Mouse (Mus musculus): ENCODE measurements around the gene Rhobtb3. TPM values are rescaled to one million over a fixed set of nuclear protein-coding genes. Genes with fewer than 3 reads are reported as not detected.
A peak's percentile ranks its signal among the peaks of the same experiment; 100 is the strongest.
"Not testable (repeated sequence)": the region's sequence is repeated elsewhere in the genome, so short reads cannot be mapped to it uniquely, and the experiment has no call there.

The Rhobtb3 gene
- polyA plus RNA-seq, 1 experiment, result 11.0 TPM

DNA sequence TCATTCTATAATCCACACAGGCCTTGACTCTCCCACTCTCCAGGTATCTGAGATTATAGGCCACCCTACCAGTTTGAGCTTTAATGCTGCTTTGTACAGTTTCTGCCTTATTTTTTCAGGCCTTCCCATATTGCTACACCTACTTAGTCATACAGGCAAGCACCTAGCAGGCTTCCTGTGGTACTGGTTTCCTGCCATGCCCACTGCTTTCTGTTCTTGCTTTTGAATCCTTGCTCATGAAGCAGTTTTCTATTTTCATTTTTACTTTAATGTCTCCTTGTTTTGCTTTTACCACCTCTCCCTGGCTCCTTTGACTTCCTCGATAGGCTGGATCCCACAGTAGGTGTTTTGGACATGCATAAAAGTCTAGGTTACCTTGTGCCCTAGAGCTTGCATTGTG is 118.3 kb downstream of the Rhobtb3 start:
- peaks cover 6% of the 10 kb centered on the region; the same call in 1 of the 2 replicates for H3K4me1 ChIP-seq (ENCODE audit: control insufficient read depth, insufficient read depth, low read length)
- no peak for TF ChIP-seq CTCF (IDR thresholded peaks at IDR 0.05; ENCODE audit: control insufficient read depth, insufficient read depth, low read length)
- TF ChIP-seq POLR2A (IDR thresholded peaks at IDR 0.05; ENCODE audit: borderline replicate concordance, control insufficient read depth, low read depth, low read length), result no peak
- H3K27ac ChIP-seq (ENCODE audit: control insufficient read depth, insufficient read depth, low read depth, low read length, poor library complexity), result peak overlapping the region; percentile 71; the same call in 1 of the 2 replicates
- no peak overlapping the region for H3K4me3 ChIP-seq (replicated peaks; ENCODE audit: control insufficient read depth, low read depth, low read length)
- WGBS, result 24% methylated on average over 1 of the region's 1 CpGs

DNA sequence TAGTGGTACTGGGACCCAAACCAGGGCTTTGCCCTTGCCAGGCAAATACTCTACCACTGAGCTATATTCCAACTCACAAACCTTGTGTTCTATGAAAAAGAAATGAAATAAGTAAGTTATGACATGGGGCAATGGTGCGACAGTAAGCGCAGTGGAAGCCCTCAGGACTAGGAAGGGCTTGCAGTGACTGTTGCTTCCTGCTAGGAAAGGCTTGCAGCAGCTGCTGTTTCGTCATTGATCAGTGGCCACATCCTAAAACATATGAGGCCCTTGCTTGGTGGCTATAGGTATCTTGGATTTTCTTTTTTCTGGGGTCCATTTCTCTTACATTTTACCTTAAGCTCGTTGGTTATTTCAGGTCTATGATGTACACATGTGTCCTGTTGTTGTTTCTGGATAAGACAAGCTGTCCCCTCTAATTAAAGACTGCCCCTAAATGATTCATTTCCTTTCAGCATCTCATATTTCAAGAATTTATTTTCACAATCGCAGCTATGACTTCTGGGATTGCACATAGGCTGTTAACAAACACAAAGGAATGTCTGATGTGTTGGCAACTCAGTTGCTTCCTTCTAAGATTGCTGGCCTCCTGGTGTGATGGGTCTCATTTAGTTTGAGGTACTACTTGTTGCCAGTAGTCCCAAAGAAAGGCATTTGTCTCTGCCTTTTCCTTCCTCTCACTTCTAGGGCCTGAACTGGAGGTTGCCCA is 119.0 kb downstream of the Rhobtb3 start:
- Histone ChIP-seq H3K27ac (ENCODE audit: control insufficient read depth, insufficient read depth, low read depth, low read length, poor library complexity) (peak overlapping the region; percentile 71; the same call in 1 of the 2 replicates), H3K4me3 (replicated peaks; ENCODE audit: control insufficient read depth, low read depth, low read length) (no peak overlapping the region), H3K4me1 (ENCODE audit: control insufficient read depth, insufficient read depth, low read length) (peaks cover 6% of the 10 kb centered on the region; the same call in 1 of the 2 replicates)
- WGBS, result 29% methylated on average over 5 of the region's 5 CpGs
- TF ChIP-seq POLR2A (IDR thresholded peaks at IDR 0.05; ENCODE audit: borderline replicate concordance, control insufficient read depth, low read depth, low read length), result no peak
- TF ChIP-seq CTCF (IDR thresholded peaks at IDR 0.05; ENCODE audit: control insufficient read depth, insufficient read depth, low read length), result no peak

DNA sequence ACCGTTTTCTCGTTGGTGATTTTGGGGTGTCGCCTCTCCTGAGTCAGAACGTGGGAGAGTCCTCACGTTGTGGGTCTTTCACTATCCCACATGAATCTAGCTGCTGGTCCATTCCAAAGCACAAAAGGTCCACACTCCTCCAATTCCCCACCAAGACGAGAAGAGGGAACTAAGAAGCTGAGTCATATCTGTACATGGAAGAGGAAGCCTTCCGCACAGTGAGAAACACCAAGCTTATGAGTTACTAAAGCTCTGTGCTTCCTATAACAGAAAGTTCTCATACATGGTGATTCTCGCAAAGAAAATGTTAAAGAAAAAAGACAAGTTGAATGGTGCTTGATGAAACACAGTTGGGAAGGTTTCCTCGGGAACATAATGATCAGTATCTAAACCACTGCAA is 120.5 kb downstream of the Rhobtb3 start:
- no peak overlapping the region for H3K4me3 ChIP-seq (replicated peaks; ENCODE audit: control insufficient read depth, low read depth, low read length)
- peak overlapping the region; percentile 86; the same call in 1 of the 2 replicates for H3K27ac ChIP-seq (ENCODE audit: control insufficient read depth, insufficient read depth, low read depth, low read length, poor library complexity)
- WGBS, result 65% methylated on average over 9 of the region's 9 CpGs
- H3K4me1 ChIP-seq (ENCODE audit: control insufficient read depth, insufficient read depth, low read length), result peaks cover 6% of the 10 kb centered on the region; the same call in 1 of the 2 replicates
- TF ChIP-seq POLR2A (IDR thresholded peaks at IDR 0.05; ENCODE audit: borderline replicate concordance, control insufficient read depth, low read depth, low read length) (no peak), CTCF (IDR thresholded peaks at IDR 0.05; ENCODE audit: control insufficient read depth, insufficient read depth, low read length) (no peak)

DNA sequence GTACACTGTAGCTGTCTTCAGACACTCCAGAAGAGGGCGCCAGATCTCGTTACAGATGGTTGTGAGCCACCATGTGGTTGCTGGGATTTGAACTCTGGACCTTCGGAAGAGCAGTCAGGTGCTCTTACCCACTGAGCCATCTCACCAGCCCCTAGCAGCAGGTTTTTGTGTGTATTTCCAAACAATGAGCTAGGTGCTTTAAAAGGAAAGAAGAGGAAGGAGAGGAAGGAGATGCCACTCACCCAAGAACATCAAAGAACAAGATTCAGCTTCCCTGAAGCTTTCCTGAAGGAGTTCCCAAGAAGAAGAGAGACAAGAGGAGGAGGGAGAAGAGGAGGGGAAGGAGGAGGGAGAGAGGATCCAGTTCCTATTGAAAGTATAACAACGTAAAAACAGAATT is 121.4 kb downstream of the Rhobtb3 start:
- H3K4me3 ChIP-seq (replicated peaks; ENCODE audit: control insufficient read depth, low read depth, low read length); H3K4me1 ChIP-seq (ENCODE audit: control insufficient read depth, insufficient read depth, low read length); H3K27ac ChIP-seq (ENCODE audit: control insufficient read depth, insufficient read depth, low read depth, low read length, poor library complexity): not testable (repeated sequence)
- 88% methylated on average over 4 of the region's 4 CpGs for WGBS

DNA sequence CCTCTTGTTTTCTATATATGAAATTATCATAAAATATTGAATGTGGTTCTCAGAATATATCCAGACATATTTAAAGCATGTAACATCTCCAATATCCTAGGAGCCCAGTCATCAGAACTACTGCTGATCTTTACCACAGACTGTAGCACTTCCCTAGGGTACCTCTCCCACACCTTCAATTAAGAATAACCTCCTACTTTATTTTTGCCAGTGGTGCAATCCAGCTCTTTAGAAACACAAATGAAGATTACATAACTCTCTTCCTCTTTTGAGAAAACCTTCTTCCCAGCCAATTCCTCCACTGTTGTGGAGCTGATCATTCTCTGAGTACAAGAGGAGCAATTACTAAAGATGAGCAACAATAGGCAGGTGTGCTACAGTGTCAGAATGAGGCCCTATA is 123.8 kb downstream of the Rhobtb3 start:
- TF ChIP-seq POLR2A (IDR thresholded peaks at IDR 0.05; ENCODE audit: borderline replicate concordance, control insufficient read depth, low read depth, low read length), result no peak
- no peak for TF ChIP-seq CTCF (IDR thresholded peaks at IDR 0.05; ENCODE audit: control insufficient read depth, insufficient read depth, low read length)
- Histone ChIP-seq H3K4me1 (ENCODE audit: control insufficient read depth, insufficient read depth, low read length) (peaks cover 4% of the 10 kb centered on the region; the same call in 1 of the 2 replicates), H3K4me3 (replicated peaks; ENCODE audit: control insufficient read depth, low read depth, low read length) (no peak overlapping the region), H3K27ac (ENCODE audit: control insufficient read depth, insufficient read depth, low read depth, low read length, poor library complexity) (no peak overlapping the region)

Other genes starting within 250 kb of the Rhobtb3 start
- 24.2 and 27.3 TPM in 2 replicates for gene Ell2, start 237.2 kb downstream of the Rhobtb3 start, polyA plus RNA-seq (2011; ENCODE audit: insufficient read depth, insufficient read length, low replicate concordance, missing spikeins)
- gene Glrx, start 104.1 kb downstream of the Rhobtb3 start, polyA plus RNA-seq (2011; ENCODE audit: insufficient read depth, insufficient read length, low replicate concordance, missing spikeins), result 27.7 and 64.5 TPM in 2 replicates
- gene Spata9, start 23.2 kb upstream of the Rhobtb3 start, polyA plus RNA-seq (2011; ENCODE audit: insufficient read depth, insufficient read length, low replicate concordance, missing spikeins), result not detected in 2 replicates
- 43.4 and 55.3 TPM in 2 replicates for gene Rfesd, start 74.8 kb upstream of the Rhobtb3 start, polyA plus RNA-seq (2011; ENCODE audit: insufficient read depth, insufficient read length, low replicate concordance, missing spikeins)
- not detected in 2 replicates for gene Gpr150, start 113.1 kb upstream of the Rhobtb3 start, polyA plus RNA-seq (2011; ENCODE audit: insufficient read depth, insufficient read length, low replicate concordance, missing spikeins)
- 0.82 and 2.4 TPM in 2 replicates for gene Arsk, start 154.7 kb upstream of the Rhobtb3 start, polyA plus RNA-seq (2011; ENCODE audit: insufficient read depth, insufficient read length, low replicate concordance, missing spikeins)
- gene Ttc37, start 154.8 kb upstream of the Rhobtb3 start, polyA plus RNA-seq (2011; ENCODE audit: insufficient read depth, insufficient read length, low replicate concordance, missing spikeins), result 3.3 and 10.3 TPM in 2 replicates